Mouse (Mus musculus) adrenal gland (tissue): ENCODE measurements around the gene Anks1b.

Experiments
- intact Hi-C: fragments of 180-260 bp; cut with DNase I; formaldehyde crosslinking; loops from one replicate; pipeline ENCODE4 v1.15.1; 2025

Gene Anks1b

GRCm38 (mm10) chr10:90940521-90941520, 1067.5 kb downstream of the Anks1b start:
- intact Hi-C loops, result no loop called here

DNA sequence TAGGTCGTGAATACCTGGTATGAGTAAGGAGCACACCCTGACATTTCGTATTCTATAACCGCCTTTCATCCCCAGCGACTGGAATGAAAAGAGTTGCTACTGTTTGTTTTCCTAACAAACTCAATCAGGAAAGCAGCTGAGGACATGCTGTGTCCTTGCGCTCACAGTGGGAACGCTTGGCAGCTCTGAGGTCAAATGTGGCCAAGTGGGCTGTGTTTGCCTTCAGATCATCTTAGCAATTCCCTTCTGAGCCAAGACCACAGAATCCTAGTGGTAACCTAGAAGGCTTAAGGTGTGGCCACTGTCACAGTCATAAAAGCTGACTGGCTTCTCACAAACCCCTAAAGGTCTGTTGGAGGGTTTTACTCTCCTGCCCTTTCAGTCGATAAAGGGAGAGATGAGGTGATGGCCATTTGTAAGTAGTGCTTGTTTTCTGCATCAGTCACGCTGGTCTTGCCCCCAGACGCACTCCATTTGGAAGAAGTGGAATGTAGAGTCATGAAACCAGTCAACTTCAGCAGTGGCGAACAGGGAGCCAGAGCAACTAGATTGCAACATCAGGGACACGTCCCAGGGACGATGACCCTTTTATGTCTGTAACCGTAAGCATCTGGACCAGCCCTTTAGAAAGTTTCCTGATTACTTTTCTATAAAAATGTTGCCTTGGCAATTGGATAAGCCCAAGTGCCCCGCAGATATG, 1068.8 kb downstream of the Anks1b start:
- intact Hi-C loops, result no loop called here

GRCm38 (mm10) chr10:90947043-90947442, 1073.7 kb downstream of the Anks1b start:
- intact Hi-C loops, result no loop called here

DNA sequence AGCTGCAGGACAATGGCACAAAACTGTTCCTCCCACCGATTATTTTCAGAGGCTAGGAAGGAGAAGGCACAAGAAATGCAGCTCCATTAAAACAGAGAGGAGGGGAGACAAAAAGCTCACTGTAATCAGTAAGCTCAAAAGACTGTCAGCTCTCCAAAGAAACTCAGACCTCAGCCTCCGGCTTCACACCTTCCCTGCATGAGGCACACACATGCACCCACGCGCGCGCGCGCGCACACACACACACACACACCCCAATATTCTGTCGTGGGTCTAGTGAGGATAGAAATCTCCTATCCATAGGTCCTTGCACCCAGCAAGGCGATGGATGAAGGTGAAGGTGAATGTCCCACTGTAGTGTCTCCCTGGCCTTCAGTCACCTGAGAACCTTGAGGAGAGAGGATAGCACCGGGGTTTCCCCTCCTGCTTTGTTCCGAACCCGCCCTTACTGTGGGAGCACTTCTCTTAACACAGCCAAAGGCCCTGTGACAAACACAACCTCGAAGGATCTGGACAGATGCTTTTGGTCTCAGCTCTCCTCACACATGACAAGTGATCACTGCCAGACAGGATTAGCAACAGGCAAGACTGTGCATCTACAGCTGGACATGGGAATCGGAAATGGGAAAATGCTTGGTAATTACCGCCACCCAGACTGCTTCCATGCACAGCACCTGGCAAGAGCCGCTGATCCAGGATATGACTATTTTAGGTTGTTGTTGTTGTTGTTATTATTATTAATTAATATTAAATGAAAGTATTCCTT, 1074.5 kb downstream of the Anks1b start:
- intact Hi-C loops, result no loop called here

GRCm38 (mm10) chr10:90953103-90953709, 1079.9 kb downstream of the Anks1b start:
- intact Hi-C loops, result no loop called here

DNA sequence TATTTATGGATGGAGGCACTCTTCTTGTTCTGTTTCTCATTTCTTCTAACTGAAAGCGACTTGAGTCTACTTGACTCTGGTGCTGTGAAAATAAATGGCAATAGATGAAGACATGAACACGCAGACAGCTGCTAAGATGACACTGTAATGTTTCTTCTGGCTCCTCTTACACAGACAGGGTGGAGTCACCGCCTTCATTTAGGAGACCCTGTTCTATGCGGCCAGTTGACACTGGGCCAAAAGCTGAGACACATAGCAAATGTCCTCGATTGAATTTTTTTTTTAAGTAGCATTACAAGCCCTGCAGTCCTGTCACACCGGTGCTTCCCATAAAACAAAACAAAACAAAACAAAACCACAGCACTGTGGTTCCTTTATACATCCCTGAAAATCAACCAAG, 1080.5 kb downstream of the Anks1b start:
- intact Hi-C loops, result no loop called here

- intact Hi-C loops, result no loop called here
These were observed 1087.1 kb downstream of the Anks1b start for GRCm38 (mm10) chr10:90960374-90960773.

GRCm38 (mm10) chr10:90964511-90964910, 1091.2 kb downstream of the Anks1b start:
- intact Hi-C loops, result no loop called here

DNA sequence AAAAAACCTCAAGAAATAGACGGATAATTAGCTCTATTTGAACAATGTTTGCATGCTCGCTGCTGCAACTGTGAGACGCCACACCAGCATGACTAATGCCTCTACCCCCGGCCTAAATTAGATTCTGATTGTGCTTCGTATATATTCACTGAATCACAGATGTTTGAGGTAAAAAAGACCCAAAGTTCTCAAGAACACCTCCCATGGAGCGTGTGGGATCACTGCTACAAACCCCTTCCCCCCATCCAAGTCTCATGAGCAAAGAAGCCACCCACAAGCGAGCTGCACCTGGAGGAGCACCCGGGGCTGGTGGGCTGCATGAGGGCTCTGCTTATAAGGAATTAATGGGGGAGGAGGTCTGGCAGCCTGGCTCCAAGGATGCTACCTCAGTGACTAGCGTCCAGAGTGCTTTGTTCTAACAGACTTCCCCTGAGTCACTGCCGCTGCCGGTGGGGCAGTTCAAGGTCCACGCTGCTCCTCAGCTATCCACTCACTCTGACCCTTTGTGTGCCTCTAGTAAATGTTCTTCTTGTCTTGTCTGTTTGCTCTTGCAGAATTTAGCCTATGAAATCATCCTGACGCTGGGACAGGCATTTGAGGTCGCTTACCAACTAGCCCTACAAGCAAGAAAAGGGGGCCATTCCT, 1092.5 kb downstream of the Anks1b start:
- intact Hi-C loops, result no loop called here

- intact Hi-C loops, result no loop called here
These were observed 1093.5 kb downstream of the Anks1b start for GRCm38 (mm10) chr10:90966821-90967220.

DNA sequence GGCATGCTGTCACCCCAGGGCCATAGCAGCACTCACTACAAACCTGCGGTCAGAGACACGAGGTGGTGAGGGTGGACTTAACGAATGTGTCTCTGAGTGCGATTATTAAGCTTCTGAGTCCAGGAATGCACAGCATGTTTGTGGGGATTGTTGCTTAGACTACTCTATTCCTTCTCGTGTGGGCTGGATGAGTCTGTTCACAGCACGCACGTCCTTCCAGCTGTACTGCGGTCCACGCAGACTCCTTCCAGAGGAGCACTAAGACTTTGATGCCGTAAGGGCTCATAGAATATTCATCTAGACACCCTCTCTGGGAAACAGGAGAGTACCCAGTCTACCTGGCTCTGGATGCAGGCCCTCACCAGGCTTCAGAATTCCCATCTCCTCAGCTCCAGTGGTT, 1094.9 kb downstream of the Anks1b start:
- intact Hi-C loops, result no loop called here

DNA sequence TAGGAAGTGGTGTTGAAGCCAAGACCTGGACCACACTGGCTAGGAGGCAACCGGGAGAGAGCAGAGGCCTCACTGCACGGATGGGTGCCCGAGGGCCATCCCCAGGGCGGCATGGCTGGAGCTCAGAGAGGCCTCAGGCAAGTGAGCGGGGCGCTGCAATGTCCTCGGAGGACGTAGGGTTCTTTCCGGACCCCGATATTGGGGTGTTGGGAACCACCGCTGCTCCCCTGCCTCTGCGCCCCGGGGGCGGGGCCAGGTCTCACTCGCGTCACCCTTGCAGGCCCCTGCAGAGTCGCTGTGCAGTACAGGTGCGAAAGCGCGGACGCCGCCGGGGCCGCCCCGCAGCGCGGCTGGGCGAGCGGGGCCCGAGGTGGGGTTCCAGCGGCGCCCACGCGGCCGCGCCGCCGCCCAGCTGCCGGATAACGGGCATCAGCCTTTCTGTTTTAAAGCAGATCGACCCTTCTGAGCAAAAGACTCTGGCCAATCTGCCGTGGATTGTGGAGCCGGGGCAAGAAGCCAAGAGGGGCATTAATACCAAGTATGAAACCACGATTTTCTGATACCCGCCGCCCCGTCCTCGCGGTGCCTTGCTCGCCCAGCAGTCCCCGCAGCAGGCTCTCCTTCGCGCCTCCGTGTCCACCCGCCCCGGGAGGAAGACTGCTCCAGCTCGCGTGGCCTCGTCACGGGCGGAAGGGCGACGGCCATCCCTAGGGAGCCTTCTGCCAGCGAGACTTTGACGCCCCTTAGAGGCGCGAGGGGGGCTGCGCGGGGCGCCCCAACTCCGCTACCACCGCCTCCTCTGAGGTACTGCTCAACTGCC, 1096.3 kb downstream of the Anks1b start:
- intact Hi-C loops, result no loop called here

DNA sequence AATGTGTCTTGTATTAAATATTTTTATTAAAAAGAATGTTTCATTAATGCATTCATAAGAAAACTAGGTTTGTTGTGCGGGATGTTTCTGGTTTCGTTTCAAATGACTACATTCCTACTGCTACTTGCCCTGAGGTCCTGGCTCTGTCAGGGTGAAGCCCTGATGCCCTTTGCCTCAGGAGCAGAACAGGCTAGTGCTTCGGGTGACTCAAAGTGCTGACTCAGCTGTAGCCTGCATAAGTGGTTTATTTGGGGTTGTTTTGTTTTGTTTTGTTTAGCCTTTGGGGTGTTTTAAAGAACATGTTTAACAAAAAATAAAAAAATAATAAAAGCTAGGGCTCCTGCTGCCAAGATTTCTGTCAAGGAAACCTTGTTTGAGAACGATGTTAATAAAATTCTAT, 1097.3 kb downstream of the Anks1b start:
- intact Hi-C loops, result no loop called here

DNA sequence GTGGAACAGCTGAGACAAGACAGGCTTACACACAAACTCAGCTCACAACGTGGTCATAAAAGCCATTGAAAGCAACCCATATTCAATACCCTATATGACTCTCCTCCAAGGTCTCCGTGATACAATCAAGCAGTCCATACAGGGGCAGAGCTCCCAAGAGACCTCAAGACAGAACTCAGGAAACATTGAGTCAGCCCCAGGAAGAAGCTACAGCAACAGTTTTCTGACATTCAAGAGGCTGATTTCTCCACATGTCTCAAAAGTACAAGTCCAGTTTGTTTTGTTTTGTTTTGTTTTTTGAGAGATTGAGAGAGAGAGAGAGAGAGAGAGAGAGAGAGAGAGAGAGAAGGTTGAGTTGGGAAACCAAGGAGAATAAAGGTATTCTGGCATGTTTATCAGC, 1100.8 kb downstream of the Anks1b start:
- intact Hi-C loops, result no loop called here

DNA sequence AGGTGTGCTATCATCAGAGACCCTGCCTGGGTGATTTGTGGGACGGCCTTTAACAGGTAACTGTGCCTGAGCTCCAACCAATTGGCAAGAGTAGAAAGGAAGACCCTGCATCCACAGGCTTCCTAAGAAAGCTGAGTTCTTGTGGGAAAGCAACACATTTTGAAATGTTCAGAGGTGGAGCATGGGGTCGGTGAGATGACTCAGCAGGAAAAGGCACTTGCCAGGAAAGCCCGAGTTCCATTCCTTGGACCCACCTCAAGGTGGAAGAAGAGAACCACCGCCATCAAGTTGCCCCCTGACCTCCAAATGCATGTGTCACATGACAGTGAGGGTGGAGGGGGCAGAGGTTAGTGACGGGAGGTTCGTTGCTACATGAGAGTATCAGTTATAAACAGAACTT, 1101.2 kb downstream of the Anks1b start:
- intact Hi-C loops, result no loop called here

DNA sequence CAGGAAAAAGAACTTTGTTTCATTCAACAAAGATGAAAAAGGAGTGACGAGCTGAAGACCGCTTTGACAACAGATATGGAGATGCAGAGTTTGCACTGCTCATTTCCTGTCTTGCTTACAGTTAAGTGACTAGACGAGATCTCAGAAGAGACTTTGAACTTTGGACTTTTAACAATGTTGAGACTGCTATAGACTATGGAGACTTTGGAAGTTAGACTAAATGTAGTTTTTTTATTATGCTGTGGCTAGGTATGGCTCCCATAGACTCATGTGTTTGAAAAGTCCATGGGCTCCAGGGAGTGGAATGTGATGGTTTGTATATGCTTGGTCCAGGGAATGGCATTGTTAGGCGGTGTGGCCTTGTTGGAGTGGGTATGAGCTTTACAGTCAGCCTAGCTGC, 1108.5 kb downstream of the Anks1b start:
- intact Hi-C loops, result no loop called here

DNA sequence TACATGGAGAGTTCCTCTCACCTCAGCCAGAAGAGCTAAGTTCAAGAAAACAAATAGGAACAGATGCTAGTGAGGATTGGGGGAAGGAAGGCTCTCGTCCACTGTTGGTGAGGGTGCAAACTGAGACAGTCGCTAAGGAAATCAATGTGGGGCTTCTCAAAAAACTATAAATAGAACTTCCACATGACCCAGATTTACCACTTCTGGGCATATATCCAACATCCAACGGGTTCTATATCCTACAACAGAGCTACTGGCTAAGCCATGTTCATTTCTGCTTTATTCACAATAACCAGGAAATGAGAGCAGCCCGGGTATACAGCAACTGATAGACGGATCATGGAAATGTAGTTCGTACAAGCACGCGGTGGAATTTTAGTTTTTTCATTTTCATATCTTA, 1109.7 kb downstream of the Anks1b start:
- intact Hi-C loops, result no loop called here

GRCm38 (mm10) chr10:90990340-90990739, 1117.0 kb downstream of the Anks1b start:
- intact Hi-C loops, result no loop called here

GRCm38 (mm10) chr10:90992237-90992636, 1118.9 kb downstream of the Anks1b start:
- intact Hi-C loops, result no loop called here

DNA sequence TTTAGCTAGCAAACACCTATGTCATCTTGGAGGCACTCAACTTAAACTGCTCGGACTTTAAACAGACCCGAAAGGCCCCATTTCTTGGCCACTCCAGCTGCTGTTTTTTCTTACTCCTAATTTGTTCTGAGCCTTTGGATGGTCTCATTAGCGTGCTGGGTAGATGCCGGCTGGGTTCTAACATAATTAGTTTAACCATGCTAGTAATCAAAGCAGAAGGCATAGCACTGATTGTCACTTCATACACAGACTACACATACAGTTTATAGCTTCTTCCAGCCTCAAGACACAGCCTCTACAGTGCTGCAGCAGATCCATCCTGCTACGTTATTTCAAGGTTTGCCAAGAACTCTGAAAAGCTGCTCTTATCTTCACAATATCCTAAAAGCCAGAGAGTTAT, 1120.6 kb downstream of the Anks1b start:
- intact Hi-C loops, result no loop called here
